Mouse (Mus musculus) midbrain, embryonic 15.5 days (tissue): Measurements from ENCODE around the gene B3galt5. TPM values are rescaled to one million over a fixed set of nuclear protein-coding genes. Genes with fewer than 3 reads are reported as not detected.

ENCODE experiments used
- ATAC-seq: fragments of 200-750 bp; cut with Nextera tagmentation; replicated peaks from 2 replicates; pipeline ENCODE4 v1.8.0; 2017; ENCODE audit warnings: moderate TSS enrichment
- H3K27ac ChIP-seq: fragments of 300-500 bp; sonication (generic); 2 replicates; pipeline ENCODE4 v1.5.1; 2015; ENCODE audit warnings: mild to moderate bottlenecking, inconsistent platforms
- H3K27me3 ChIP-seq: fragments of 300-500 bp; sonication (generic); replicated peaks from 2 replicates; pipeline ENCODE4 v1.6.1; 2015; ENCODE audit warnings: inconsistent platforms
- H3K36me3 ChIP-seq: fragments of 300-500 bp; sonication (generic); replicated peaks from 2 replicates; pipeline ENCODE4 v1.6.1; 2015; ENCODE audit warnings: inconsistent platforms
- H3K4me1 ChIP-seq: fragments of 300-500 bp; sonication (generic); 2 replicates; pipeline ENCODE4 v1.6.1; 2015; ENCODE audit warnings: inconsistent platforms
- H3K4me2 ChIP-seq: fragments of 300-500 bp; sonication (generic); 2 replicates; pipeline ENCODE4 v1.6.1; 2015; ENCODE audit warnings: inconsistent platforms, mild to moderate bottlenecking, moderate library complexity
- H3K4me3 ChIP-seq: fragments of 300-500 bp; sonication (generic); 2 replicates; pipeline ENCODE4 v1.5.1; 2015; ENCODE audit warnings: mild to moderate bottlenecking, inconsistent platforms
- H3K9ac ChIP-seq: fragments of 300-500 bp; sonication (generic); 2 replicates; pipeline ENCODE4 v1.6.1; 2015; ENCODE audit warnings: mild to moderate bottlenecking, inconsistent platforms
- H3K9me3 ChIP-seq: fragments of 300-500 bp; sonication (generic); 2 replicates; pipeline ENCODE4 v1.6.1; 2016; ENCODE audit warnings: inconsistent platforms
- WGBS: fragments of 180-500 bp; shearing (Covaris S2); methylation state at CpG from one replicate; pipeline ENCODE4 v1.1.7; 2015; ENCODE audit warnings: mixed read lengths; 5-methylcytosine and 5-hydroxymethylcytosine counted together
- polyA plus RNA-seq: library from polyadenylated mRNA; unstranded; fragments of >200 nt; fragmentation: Nextera tagmentation; extraction: Ambion mirVana; gene quantifications from 2 replicates; pipeline ENCODE4 v1.2.1, GENCODE M21; 2015

The B3galt5 gene
- polyA plus RNA-seq, 1 experiment from 2014 or later: 3.1 TPM

DNA sequence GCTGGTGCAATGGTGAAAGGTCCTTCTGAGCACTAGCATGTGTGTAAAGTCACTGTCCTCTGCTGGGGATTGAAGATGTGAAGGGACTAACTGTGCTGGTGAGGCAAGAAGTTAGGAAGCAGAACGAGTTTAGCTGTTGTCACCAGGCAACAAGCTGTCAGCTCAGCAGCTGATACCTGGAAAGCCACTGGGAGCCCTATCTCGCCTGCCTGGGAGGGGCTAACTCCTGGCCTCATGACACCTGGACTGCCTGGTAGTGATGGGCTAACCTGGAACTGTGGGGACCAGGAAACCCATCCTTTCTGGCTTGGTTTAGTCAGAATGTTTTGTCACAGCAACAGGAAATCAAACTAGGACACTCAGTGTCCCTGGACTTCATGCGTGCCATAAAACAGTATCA, 41.0 kb downstream of the B3galt5 start:
- Histone ChIP-seq H3K9ac (no peak overlapping the region), H3K4me3 (no peak overlapping the region), H3K36me3 (no peaks in the 10 kb centered on the region), H3K4me1 (peaks cover 13% of the 10 kb centered on the region), H3K4me2 (no peak overlapping the region), H3K27ac (no peak overlapping the region), H3K9me3 (no peaks in the 10 kb centered on the region), H3K27me3 (peaks cover 9% of the 10 kb centered on the region)
- ATAC-seq: no peak
- 73% methylated on average over 3 of the region's 3 CpGs for WGBS

DNA sequence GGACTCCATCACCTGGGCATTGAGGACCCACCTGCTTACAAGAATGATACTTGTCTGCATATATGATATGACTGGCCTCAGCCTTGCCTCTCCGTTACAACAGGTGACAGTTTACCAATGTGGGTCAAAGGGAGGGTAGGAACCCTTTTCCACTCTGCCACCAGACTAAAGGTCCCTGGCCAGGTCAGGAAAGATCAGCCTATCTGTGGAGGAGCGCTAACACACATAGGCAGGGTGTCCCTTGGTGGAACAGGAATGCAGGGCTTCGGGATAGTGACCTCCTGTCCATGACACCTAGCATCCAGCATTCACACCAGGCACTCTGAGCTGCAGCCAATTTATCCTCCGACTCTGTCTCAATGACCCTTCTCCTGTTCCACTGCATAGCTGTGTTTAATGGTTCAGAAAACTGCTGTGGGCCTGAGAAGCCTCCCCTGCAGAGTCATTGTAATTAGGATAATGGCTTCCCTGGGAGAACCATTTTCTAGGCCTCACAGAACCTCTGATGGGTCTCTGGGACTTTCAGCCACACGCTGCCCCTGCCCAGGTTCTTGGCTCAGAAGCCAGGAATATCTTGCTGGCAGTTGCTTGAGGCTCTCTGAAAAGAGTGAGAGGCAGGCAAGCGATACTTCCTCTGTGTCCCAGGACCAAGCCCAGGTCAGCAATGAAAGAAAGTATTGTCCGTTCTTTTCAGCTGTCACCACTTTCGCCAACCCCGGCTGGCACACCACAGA, 43.1 kb downstream of the B3galt5 start:
- 22% methylated on average over 9 of the region's 9 CpGs for WGBS
- Histone ChIP-seq H3K4me2 (no peak overlapping the region), H3K9ac (no peak overlapping the region), H3K36me3 (no peaks in the 10 kb centered on the region), H3K27me3 (peaks cover 9% of the 10 kb centered on the region), H3K4me1 (peaks cover 20% of the 10 kb centered on the region), H3K27ac (no peak overlapping the region), H3K4me3 (no peak overlapping the region), H3K9me3 (no peaks in the 10 kb centered on the region)
- ATAC-seq: no peak

DNA sequence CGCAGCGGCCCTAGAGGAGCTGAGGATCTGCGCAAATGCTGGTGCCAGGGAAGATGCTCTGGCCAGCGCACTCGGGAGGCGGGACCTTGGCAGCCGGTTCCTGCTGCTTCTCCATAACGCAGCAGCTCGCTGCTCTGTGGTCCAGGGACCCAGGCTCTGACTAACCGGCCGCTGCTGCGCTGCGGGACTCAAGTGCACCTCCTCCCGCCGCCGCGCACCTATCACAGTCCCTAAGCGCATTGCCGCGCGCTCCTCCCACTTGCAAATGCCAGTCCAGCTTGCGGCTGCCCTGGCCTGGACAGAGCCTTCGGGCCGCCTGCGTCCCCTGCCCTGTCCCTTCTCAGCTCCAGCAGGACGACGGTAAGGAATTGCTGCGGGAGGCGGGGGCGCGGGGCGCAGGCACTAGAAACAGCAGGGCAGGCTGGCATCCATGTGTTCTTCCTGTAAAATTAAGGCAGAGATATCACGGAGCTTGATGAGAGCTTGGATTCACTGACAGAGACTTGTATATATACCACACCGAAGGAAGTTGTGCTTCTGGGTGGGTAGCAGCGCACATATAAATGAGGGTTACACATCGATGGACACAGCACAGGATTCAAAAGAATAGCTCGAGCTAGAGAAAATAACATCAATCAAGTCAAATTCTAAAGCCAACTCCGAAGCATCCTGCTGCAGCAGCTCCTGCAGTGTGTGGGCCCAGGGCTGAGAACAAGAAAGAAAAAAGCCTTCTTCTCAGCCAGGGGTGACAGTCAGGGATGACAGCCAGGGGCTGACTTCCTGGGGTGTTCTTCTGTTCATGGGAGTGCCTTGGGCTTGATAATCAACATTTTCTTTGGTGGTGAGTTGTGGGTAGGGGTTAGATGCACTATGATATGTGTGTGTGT, 45.4 kb downstream of the B3galt5 start:
- ATAC-seq: peak; percentile 85
- Histone ChIP-seq H3K36me3 (no peaks in the 10 kb centered on the region), H3K4me2 (peak overlapping the region; percentile 93), H3K4me1 (peaks cover 20% of the 10 kb centered on the region), H3K27me3 (peaks cover 9% of the 10 kb centered on the region), H3K4me3 (peak overlapping the region; percentile 57), H3K9me3 (no peaks in the 10 kb centered on the region), H3K9ac (peak overlapping the region; percentile 56), H3K27ac (peak overlapping the region; percentile 69)
- 2% methylated on average over 38 of the region's 38 CpGs for WGBS

DNA sequence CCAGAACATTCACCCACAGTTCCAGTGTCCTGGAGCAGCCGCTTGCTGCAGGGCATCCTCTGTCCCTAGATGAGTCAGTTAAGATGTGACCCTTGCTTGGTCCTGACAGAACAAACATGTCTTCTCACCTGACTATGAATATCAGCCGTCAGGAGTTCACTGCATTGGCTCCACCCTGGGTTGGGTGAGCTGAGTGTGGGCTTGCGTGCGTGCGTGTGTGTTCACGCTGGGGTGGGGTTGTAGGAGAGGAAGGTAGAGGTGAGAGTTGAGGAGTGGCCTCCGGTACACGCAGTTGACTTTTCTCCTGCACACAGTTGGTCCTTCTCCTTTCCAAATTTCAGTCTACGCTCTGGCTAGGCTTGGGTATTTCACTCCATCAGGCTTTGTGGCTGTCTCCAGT, 47.0 kb downstream of the B3galt5 start:
- Histone ChIP-seq H3K4me3 (no peak overlapping the region), H3K4me2 (no peak overlapping the region; the same call in 1 of the 2 replicates), H3K27ac (no peak overlapping the region), H3K27me3 (peaks cover 9% of the 10 kb centered on the region), H3K9ac (no peak overlapping the region), H3K4me1 (peaks cover 20% of the 10 kb centered on the region), H3K36me3 (no peaks in the 10 kb centered on the region), H3K9me3 (no peaks in the 10 kb centered on the region)
- 96% methylated on average over 9 of the region's 9 CpGs for WGBS
- no peak for ATAC-seq

DNA sequence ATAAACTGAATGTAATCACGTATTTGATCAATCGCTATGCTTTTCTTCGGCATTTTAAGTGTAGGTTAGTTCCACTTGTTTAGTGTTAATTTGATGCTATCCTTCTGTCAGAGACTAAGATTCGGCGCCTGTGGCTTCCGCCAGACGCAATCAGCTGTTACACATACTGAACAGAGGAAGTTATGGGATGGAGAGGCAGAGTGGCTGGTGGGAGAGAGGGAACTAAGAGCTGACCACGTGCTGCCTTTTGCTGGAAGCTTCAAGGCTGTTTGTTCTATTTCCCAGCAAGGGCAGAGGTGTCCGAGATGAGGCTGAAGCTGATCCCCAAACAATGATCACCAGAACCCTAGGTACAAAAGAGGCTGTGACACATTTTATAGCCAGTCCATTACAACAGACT, 56.3 kb downstream of the B3galt5 start:
- no peak overlapping the region for H3K9ac ChIP-seq
- no peaks in the 10 kb centered on the region for H3K27me3 ChIP-seq
- H3K4me1 ChIP-seq: no peaks in the 10 kb centered on the region
- H3K4me3 ChIP-seq: no peak overlapping the region
- no peaks in the 10 kb centered on the region for H3K9me3 ChIP-seq
- no peak for ATAC-seq
- no peak overlapping the region for H3K27ac ChIP-seq
- H3K4me2 ChIP-seq: no peak overlapping the region
- 76% methylated on average over 9 of the region's 9 CpGs for WGBS
- H3K36me3 ChIP-seq: no peaks in the 10 kb centered on the region

DNA sequence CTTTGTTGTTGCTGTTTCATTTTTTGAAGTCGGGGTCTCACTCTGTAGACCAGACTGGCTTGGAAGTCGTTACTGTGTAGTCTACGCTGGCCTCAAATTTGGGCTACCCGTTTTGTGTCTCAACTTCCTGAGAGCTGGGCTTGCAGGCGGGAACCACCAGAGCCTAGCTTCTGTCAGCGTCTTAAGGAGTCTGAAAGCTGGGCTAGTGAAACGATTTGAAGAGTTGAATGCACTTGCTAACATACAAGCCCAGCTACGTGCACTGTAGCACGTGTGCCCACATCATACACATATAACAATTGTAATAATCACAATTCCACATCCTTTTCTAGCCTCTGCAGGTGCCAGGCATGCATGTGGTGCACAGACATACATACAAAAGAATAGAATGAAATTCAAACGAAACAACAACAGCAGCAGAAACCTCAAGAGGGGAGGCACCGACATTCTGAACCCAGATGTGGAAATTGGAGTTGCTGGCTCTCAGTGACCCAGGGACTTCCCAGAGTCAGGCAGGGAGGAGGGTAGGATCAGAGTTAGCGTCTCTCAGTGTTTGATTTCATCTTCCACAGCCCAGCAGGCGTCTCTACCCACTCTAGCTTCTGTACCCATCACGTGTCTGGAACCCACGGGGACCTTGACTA, 57.1 kb downstream of the B3galt5 start:
- Histone ChIP-seq H3K4me2 (no peak overlapping the region), H3K9me3 (no peaks in the 10 kb centered on the region), H3K36me3 (no peaks in the 10 kb centered on the region), H3K27me3 (no peaks in the 10 kb centered on the region), H3K4me3 (no peak overlapping the region), H3K27ac (no peak overlapping the region), H3K4me1 (no peaks in the 10 kb centered on the region), H3K9ac (no peak overlapping the region)
- 68% methylated on average over 15 of the region's 15 CpGs for WGBS
- no peak for ATAC-seq

DNA sequence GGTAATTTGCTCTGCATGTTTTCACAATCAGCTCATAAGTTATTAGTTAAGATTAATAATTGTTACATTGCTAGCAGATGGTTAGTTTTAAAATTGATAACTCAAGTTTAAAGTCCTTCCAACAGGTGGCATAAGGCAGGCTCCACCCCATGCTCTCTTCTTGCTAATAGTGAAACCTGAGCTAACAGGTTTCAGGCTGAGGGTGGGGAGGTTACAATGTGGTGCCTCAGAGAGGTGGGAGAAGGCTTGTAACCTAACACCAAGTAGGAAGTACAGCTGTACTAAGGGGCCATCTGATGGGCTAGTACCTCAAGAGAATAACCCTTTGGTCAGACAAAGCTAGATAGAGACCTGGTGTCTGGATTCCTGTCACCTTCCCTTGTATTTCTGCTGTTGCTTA, 62.5 kb downstream of the B3galt5 start:
- H3K9ac ChIP-seq: no peak overlapping the region
- ATAC-seq: no peak
- no peaks in the 10 kb centered on the region for H3K4me1 ChIP-seq
- no peaks in the 10 kb centered on the region for H3K27me3 ChIP-seq
- no peak overlapping the region for H3K4me2 ChIP-seq
- H3K9me3 ChIP-seq: no peaks in the 10 kb centered on the region
- H3K4me3 ChIP-seq: no peak overlapping the region
- no peaks in the 10 kb centered on the region for H3K36me3 ChIP-seq
- H3K27ac ChIP-seq: no peak overlapping the region

DNA sequence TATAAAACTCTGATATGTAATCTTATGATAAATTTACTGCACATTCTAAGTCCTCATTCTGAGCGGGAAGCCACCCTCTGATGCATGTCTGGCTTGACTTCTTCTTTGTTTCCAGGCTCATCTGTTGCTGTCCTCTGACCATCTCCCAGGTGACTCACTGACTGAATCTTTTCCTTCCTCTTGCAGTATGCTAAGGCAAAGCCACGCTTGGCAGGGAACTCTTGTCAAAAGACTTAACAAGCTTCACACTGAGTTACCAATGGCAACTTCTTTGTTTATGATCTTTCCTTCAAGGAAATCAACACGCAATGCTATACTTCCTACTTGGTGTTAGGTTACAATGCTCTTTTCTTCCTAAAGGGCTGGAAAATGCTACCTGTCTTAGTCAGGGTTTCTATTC, 63.0 kb downstream of the B3galt5 start:
- Histone ChIP-seq H3K4me1 (no peaks in the 10 kb centered on the region), H3K4me2 (no peak overlapping the region), H3K27ac (no peak overlapping the region), H3K9me3 (no peaks in the 10 kb centered on the region), H3K36me3 (no peaks in the 10 kb centered on the region), H3K27me3 (no peaks in the 10 kb centered on the region), H3K9ac (no peak overlapping the region), H3K4me3 (no peak overlapping the region)
- 72% methylated on average over 3 of the region's 3 CpGs for WGBS
- ATAC-seq: no peak

DNA sequence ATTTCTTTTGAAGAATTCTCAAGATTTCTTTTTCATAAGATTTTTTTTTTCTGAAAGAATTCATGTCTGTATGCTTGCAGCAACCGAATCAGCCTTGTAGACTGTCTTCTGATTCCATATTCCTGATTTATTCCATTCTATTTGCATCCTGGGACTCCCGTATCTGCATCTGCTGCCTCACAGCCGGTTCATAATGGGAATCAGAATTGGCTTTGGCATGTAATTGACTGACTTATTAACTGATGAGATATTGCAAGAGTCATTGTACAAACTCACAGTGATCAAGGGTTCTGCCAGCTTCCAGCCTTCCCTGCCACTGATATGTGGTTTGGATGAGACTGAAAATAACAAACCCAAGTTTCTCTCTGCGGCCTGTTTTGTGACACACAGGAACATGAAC, 67.8 kb downstream of the B3galt5 start:
- no peak overlapping the region for H3K4me2 ChIP-seq
- 65% methylated on average over 4 of the region's 4 CpGs for WGBS
- no peak overlapping the region for H3K27ac ChIP-seq
- no peaks in the 10 kb centered on the region for H3K4me1 ChIP-seq
- H3K9ac ChIP-seq: no peak overlapping the region
- no peaks in the 10 kb centered on the region for H3K36me3 ChIP-seq
- no peaks in the 10 kb centered on the region for H3K27me3 ChIP-seq
- no peaks in the 10 kb centered on the region for H3K9me3 ChIP-seq
- ATAC-seq: no peak
- H3K4me3 ChIP-seq: no peak overlapping the region

DNA sequence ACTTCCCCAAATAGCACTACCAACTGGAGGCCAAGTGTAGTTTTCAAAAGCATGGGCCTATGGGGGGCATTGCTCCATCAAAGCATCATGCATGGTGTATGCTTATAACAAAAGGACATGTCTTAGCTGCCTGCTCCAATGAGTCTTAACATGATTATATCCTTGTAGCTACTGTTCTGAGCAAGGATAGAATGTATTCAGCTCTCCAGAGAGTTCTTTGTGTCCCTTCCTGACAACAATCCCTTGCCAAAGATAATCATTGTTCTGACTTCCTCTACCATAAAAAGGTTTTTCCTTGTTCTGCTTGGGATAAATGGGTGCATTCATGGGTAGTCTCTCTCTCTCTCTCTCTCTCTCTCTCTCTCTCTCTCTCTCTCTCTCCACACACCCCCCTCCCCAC, 68.8 kb downstream of the B3galt5 start:
- no peaks in the 10 kb centered on the region for H3K9me3 ChIP-seq
- ATAC-seq: no peak
- H3K36me3 ChIP-seq: no peaks in the 10 kb centered on the region
- H3K4me1 ChIP-seq: no peaks in the 10 kb centered on the region
- no peaks in the 10 kb centered on the region for H3K27me3 ChIP-seq
- H3K9ac ChIP-seq: no peak overlapping the region
- no peak overlapping the region for H3K27ac ChIP-seq
- no peak overlapping the region for H3K4me3 ChIP-seq
- no peak overlapping the region for H3K4me2 ChIP-seq

DNA sequence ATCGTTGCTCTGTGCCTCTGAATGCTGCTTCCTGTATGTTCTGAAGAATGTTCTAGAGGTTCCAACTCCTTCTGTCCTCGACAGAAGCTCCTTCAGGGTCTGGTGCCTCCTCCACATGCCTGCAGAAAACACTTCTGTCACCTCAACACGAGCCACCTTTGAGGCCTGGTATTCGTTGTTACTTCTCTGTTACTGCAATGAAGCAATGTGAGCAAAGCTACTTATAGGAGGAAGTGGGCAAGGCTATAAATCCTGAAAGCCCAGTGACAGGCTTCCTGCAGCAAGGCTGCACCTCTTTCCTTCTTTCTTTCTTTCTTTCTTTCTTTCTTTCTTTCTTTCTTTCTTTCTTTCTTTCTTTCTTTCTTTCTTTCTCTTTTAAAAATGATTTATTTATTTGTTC, 71.3 kb downstream of the B3galt5 start:
- no peaks in the 10 kb centered on the region for H3K4me1 ChIP-seq
- no peak overlapping the region for H3K27ac ChIP-seq
- no peak overlapping the region for H3K9ac ChIP-seq
- ATAC-seq: no peak
- H3K36me3 ChIP-seq: no peaks in the 10 kb centered on the region
- H3K4me3 ChIP-seq: no peak overlapping the region
- no peaks in the 10 kb centered on the region for H3K27me3 ChIP-seq
- WGBS: 82% methylated on average over 4 of the region's 4 CpGs
- no peak overlapping the region for H3K4me2 ChIP-seq
- no peaks in the 10 kb centered on the region for H3K9me3 ChIP-seq

DNA sequence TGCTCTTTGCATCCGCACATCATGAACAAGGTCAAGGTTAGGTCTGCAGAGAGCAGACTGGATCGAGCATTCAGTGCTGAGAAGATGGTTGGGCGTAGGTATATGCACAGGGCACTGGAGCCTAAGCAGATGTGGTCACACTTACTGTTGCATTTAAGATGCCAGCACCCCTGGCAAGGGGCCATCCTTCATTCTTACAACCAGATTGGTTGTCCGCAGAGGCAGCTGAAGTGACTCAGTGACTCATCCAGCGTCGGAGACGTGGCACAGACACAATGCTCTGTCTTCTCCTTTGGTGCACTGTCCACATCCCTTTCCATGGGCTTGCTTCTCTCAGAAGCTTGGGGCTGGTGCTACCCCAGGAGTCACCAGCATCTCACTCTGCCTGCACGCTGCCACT, 82.2 kb downstream of the B3galt5 start:
- no peak overlapping the region for H3K27ac ChIP-seq
- 93% methylated on average over 8 of the region's 8 CpGs for WGBS
- no peaks in the 10 kb centered on the region for H3K4me1 ChIP-seq
- no peak overlapping the region for H3K4me2 ChIP-seq
- ATAC-seq: no peak
- no peaks in the 10 kb centered on the region for H3K9me3 ChIP-seq
- no peak overlapping the region for H3K4me3 ChIP-seq
- H3K27me3 ChIP-seq: no peaks in the 10 kb centered on the region
- no peak overlapping the region for H3K9ac ChIP-seq
- H3K36me3 ChIP-seq: no peaks in the 10 kb centered on the region
